Mouse (Mus musculus) mouse embryonic stem cell (cell line): ENCODE results near the gene Gm37240.
"Not testable (repeated sequence)": the region's sequence is repeated elsewhere in the genome, so short reads cannot be mapped to it uniquely, and the experiment has no call there.

Experiments used
- in situ Hi-C, 2 experiments: fragments of 300-500 bp; cut with MboI; formaldehyde crosslinking; loops; 1 replicate in 1 of 2; 3 replicates in 1 of 2; pipeline ENCODE4 v1.14.3; 2019 to 2020; ENCODE audit warnings: low sequenced_read_pairs in 2 of 2, low pct_unique_long_range_greater_than_20kb in 1 of 2, mixed read lengths in 1 of 2; ENCODE audit not compliant: unreplicated experiment in 1 of 2

Gm37240 gene

GRCm38 (mm10) chr3:84861817-84862216, 1025.5 kb downstream of the Gm37240 start:
- in situ Hi-C loops: not testable (repeated sequence)

DNA sequence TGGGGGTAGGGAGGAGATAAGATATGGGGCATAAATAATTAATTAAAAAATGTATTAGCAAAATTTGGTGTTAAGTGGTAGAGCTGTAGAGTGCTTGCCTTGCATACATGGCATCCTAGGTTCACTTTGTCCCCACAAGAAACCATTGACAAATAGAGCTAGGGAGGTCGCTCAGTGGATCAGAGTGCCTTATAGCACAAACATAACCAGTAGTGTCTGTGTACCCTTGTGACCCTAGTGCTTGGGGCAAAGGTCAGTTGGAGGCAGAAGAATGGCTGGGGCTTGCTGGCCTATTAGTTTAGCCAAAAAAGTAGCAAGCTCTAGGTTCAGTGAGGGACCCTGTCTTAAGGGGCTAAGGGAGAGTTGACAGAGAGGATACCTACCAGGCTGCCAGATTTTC, 1026.6 kb downstream of the Gm37240 start:
- in situ Hi-C loops: no loop called here

DNA sequence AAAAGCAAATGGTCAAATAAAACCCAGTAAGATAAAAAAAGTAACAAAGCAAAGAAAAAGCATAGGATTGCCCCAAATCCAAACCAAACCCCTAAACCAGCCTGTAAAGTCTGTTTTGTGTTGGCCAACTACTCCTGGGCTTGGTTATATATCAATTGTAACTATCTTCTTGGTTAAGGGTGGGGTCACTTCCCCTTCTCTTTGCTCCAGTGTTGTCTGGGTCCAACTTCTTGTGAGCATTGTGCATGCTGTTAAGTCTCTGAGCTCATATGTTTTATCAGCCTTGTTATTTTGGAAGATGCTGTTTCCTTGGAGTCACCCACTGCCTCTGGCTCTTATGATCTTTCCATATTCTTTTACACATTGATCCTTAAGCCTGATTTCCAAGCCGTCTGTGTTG, 1032.9 kb downstream of the Gm37240 start:
- in situ Hi-C loops: no loop called here

DNA sequence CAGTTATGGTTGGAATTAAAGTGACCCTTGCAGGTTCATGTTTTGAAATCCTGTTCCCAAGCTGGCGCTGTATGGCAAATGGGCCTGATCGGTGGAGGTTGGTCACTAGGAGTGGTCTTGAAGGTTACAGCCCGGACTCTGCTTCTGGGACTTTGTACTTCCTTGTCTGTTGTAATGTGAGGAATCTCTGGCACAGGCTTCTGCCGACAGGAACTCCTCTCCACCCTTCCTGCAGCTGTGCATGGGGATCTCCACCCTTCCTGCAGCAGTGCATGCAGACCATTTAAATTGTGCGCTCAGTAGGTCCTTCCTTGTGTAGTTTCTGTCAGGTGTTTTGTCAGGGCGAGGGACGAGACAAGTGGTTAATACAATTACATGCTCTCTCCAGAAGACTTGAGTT, 1034.4 kb downstream of the Gm37240 start:
- in situ Hi-C loops: no loop called here

- in situ Hi-C loops: no loop called here
These were observed 1035.5 kb downstream of the Gm37240 start for GRCm38 (mm10) chr3:84851801-84852200.

DNA sequence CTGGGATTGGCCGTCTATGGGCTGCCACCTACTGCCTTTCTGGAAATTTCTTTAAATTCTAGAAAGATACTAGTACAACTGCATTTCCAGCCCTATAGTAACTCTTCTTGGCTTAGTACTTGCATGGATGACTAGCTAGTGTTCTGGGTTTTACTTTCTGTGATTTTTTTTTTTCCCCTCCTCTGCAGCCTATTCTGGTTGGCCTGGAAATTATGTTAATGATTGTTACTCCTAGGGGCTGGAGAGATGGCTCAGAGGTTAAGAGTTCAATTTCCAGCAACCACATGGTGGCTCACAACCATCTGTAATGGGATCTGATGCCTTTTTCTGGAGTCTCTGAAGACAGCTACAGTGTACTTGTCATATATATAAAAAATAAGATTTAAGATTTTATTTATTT, 1036.9 kb downstream of the Gm37240 start:
- in situ Hi-C loops: no loop called here

GRCm38 (mm10) chr3:84848798-84849197, 1038.5 kb downstream of the Gm37240 start:
- in situ Hi-C loops: no loop called here

DNA sequence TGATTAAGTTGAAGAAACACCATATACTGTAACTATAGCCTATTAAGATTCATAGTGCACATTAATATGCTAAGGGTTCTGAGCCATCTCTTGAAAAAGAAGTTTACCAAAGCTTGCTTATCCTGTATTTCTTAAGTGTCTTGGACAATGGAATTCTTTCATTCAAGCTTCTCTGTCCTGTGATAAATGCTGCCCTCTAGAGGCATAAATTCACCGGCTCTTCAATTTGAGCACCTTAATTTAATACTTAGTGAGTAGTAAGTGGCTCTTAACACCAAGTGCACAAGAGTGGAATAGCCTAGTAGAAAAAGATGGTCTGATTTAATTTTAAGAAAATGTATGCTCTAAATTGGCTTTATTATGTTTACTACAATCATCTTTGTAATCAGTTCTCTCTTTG, 1043.7 kb downstream of the Gm37240 start:
- in situ Hi-C loops: no loop called here

- in situ Hi-C loops: no loop called here
These were observed 1044.5 kb downstream of the Gm37240 start for GRCm38 (mm10) chr3:84842793-84843192.

- in situ Hi-C loops: no loop called here
These were observed 1046.0 kb downstream of the Gm37240 start for GRCm38 (mm10) chr3:84841271-84841670.

GRCm38 (mm10) chr3:84839499-84839898, 1047.8 kb downstream of the Gm37240 start:
- in situ Hi-C loops: no loop called here

DNA sequence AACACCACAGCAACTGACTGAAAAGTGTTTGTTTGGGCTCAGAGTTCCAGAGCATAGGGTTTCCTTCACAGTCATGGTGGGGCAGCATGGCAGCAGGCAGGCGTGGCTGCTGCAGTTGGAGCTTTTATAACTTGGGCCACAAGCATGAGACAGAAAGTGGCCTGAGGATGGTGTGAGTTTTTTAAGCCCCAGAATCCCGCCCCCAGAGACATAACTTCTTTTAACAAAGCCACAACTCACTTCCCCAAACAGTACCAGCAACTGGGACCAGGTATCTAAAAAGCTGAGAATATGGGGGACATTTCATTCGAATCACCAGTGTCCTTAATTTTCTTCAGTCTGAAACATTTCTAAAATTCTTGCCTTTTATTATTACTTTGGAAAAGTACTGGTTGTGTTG, 1049.3 kb downstream of the Gm37240 start:
- in situ Hi-C loops: no loop called here

DNA sequence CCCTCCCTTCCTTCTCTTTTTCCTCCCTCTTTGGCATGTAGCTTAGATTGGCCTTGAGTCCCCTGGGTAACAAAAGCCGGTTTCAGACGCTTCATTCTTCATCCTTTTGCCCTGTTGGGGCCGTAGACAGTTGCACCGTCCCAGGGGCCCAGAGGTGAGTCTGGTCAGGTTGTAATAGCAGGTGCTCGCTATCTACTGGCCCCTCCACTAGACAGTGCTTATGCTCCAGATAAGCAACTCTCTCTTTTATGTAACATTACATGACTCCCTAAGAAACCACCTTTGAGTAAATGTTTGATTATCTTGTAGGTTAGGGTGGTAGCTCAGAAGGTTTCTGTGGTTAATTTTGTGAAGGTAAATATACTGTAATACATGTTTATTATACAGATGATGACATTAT, 1051.3 kb downstream of the Gm37240 start:
- in situ Hi-C loops: no loop called here

DNA sequence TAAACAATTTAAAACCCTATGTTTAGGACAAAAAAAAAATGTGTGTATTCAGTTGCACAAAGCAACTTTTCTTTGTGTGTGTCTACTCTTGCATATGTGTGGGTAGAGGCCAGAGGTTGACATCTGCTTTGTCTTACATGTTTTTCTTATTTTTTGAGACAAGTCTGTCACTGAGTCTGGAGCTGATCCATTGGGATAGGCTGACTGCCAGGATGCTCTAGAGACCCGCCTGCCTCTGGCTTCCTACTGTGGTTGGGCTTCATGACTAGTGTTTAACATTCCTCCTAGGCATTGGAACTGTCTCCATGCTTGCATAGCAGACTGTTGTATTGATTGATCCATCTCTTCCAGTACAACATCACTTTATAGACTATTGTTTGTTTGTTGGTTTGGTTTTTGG, 1058.0 kb downstream of the Gm37240 start:
- in situ Hi-C loops: no loop called here

- in situ Hi-C loops: no loop called here
These were observed 1059.7 kb downstream of the Gm37240 start for GRCm38 (mm10) chr3:84827617-84828016.

DNA sequence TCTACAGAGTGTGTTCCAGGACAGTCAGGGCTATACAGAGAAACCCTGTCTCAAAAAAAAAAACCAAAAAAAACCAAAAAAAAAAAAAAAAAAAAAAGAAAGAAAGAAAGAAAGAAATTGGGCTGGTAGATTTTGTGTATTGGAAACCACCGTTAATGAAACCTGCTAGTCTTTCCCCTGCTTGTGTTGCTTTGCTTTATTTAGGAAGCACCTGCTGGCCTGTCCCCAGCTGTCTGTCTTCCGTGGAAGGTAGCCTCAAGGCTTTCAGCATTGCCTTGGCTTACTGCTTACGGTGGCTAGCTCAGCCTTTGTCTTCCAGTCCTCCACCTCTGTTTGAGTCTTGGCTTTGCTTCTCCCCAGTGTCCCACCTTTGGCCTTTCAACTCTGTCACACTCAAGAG, 1060.4 kb downstream of the Gm37240 start:
- in situ Hi-C loops: no loop called here

DNA sequence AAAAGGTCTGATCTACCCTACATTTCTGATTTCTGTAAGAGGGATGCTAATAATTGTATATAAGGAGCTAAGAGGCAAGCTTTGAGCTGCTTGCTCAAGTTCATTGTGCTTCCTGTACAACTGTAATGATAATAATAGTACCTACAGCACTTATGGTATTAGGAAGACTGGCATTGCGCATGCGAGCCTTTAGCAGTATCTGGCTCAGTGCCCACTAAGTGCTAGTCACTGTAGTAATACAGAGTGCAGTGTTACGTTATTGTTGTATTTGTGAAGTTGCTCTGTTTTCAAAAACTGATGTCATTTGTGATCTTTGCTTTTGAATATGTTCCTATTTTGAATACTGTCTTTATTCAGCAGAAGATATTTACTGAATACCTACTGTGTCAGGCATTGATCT, 1060.9 kb downstream of the Gm37240 start:
- in situ Hi-C loops: no loop called here

GRCm38 (mm10) chr3:84825990-84826389, 1061.3 kb downstream of the Gm37240 start:
- in situ Hi-C loops: no loop called here

GRCm38 (mm10) chr3:84820654-84821201, 1066.6 kb downstream of the Gm37240 start:
- in situ Hi-C loops: no loop called here

- in situ Hi-C loops: no loop called here
These were observed 1070.4 kb downstream of the Gm37240 start for GRCm38 (mm10) chr3:84816951-84817350.

- in situ Hi-C loops: no loop called here
These were observed 1071.9 kb downstream of the Gm37240 start for GRCm38 (mm10) chr3:84815461-84815860.
